Mouse (Mus musculus) myocyte (in vitro differentiated cells): ENCODE results near the gene Xpo4. TPM values are rescaled to one million over a fixed set of nuclear protein-coding genes. Genes with fewer than 3 reads are reported as not detected.
A peak's percentile ranks its signal among the peaks of the same experiment; 100 is the strongest.

Experiments used
- H3K27me3 ChIP-seq: one replicate; pipeline ENCODE4 v1.6.1; 2011; ENCODE audit not compliant: control insufficient read depth, insufficient read depth, insufficient read length
- H3K36me3 ChIP-seq: one replicate; pipeline ENCODE4 v1.6.1; 2011; ENCODE audit not compliant: control insufficient read depth, insufficient read depth
- H3K4me2 ChIP-seq: one replicate; pipeline ENCODE4 v1.6.1; 2011; ENCODE audit warnings: low read depth, control low read depth
- H3K4me3 ChIP-seq: one replicate; pipeline ENCODE4 v1.5.1; 2011; ENCODE audit warnings: mild to moderate bottlenecking, control low read depth, moderate library complexity
- H3K79me2 ChIP-seq: one replicate; pipeline ENCODE4 v1.6.1; 2011; ENCODE audit not compliant: control insufficient read depth, insufficient read depth
- H3ac ChIP-seq: one replicate; pipeline ENCODE4 v1.6.1; 2011; ENCODE audit not compliant: control insufficient read depth, insufficient read length
- CEBPB ChIP-seq: IDR thresholded peaks from 2 replicates; pipeline ENCODE4 v1.6.1; 2011; ENCODE audit warnings: mild to moderate bottlenecking, moderate library complexity; ENCODE audit not compliant: poor library complexity, insufficient read depth, severe bottlenecking
- E2F4 ChIP-seq: IDR thresholded peaks from one replicate; pipeline ENCODE4 v1.6.1; 2011; ENCODE audit warnings: mild to moderate bottlenecking, control low read depth, moderate library complexity; ENCODE audit not compliant: insufficient read depth
- MAX ChIP-seq: IDR thresholded peaks from one replicate; pipeline ENCODE4 v1.6.1; 2011; ENCODE audit warnings: low read depth, mild to moderate bottlenecking, control low read depth
- MYOD1 ChIP-seq, 3 experiments: IDR thresholded peaks; one replicate each; pipeline ENCODE4 v1.6.1; 2011; ENCODE audit warnings: control low read depth in 2 of 3, low read depth in 2 of 3, mild to moderate bottlenecking in 2 of 3, moderate library complexity in 1 of 3; ENCODE audit not compliant: insufficient read length in 2 of 3, control insufficient read depth in 1 of 3
- MYOG ChIP-seq, 3 experiments: IDR thresholded peaks; one replicate each; pipeline ENCODE4 v1.6.1; 2011; ENCODE audit warnings: control low read depth in 2 of 3, low read depth in 2 of 3, mild to moderate bottlenecking in 2 of 3; ENCODE audit not compliant: insufficient read length in 2 of 3, control insufficient read depth in 1 of 3, insufficient read depth in 1 of 3
- POLR2A ChIP-seq: IDR thresholded peaks from one replicate; pipeline ENCODE4 v1.6.1; 2011; ENCODE audit warnings: low read depth, mild to moderate bottlenecking, control low read depth, moderate library complexity; ENCODE audit not compliant: insufficient read length
- POLR2AphosphoS2 ChIP-seq: IDR thresholded peaks from one replicate; pipeline ENCODE4 v1.6.1; 2011; ENCODE audit warnings: low read depth, control low read depth; ENCODE audit not compliant: insufficient read length
- REST ChIP-seq: IDR thresholded peaks from one replicate; pipeline ENCODE4 v1.6.1; 2011; ENCODE audit warnings: mild to moderate bottlenecking, control low read depth, moderate library complexity; ENCODE audit not compliant: insufficient read depth, insufficient read length
- SRF ChIP-seq: IDR thresholded peaks from one replicate; pipeline ENCODE4 v1.6.1; 2011; ENCODE audit warnings: low read depth; ENCODE audit not compliant: control insufficient read depth, insufficient read length
- TCF12 ChIP-seq: IDR thresholded peaks from one replicate; pipeline ENCODE4 v1.6.1; 2011; ENCODE audit warnings: mild to moderate bottlenecking, control low read depth; ENCODE audit not compliant: poor library complexity, insufficient read depth, severe bottlenecking
- TCF3 ChIP-seq: IDR thresholded peaks from one replicate; pipeline ENCODE4 v1.6.1; 2011; ENCODE audit warnings: low read depth, control low read depth; ENCODE audit not compliant: insufficient read length
- USF1 ChIP-seq: IDR thresholded peaks from one replicate; pipeline ENCODE4 v1.6.1; 2011; ENCODE audit warnings: low read depth, mild to moderate bottlenecking, control low read depth, moderate library complexity
- polyA plus RNA-seq: library from polyadenylated mRNA; unstranded; fragments of >200 nt; fragmentation: generic; extraction: Trizol; gene quantifications from one replicate; pipeline ENCODE4 v1.2.1, GENCODE M21; 2012; ENCODE audit warnings: missing spikeins

The Xpo4 gene
- polyA plus RNA-seq, 1 experiment: 3.0 TPM

GRCm38 (mm10) chr14:57616339-57616965 lies 48.8 kb downstream of the Xpo4 start:
- Histone ChIP-seq H3ac (no peak overlapping the region), H3K36me3 (peaks cover 12% of the 10 kb centered on the region), H3K27me3 (no peaks in the 10 kb centered on the region), H3K4me3 (no peak overlapping the region), H3K4me2 (peak overlapping the region; percentile 51), H3K79me2 (no peaks in the 10 kb centered on the region)
- TF ChIP-seq REST: no peak
- no peak for TF ChIP-seq POLR2AphosphoS2
- TF ChIP-seq TCF3: peak; percentile 58
- no peak for TF ChIP-seq SRF
- TF ChIP-seq MYOG (IDR thresholded peaks at IDR 0.05; ENCODE audit: control insufficient read depth in 1 of 3, insufficient read depth in 1 of 3, insufficient read length in 2 of 3, low read depth in 2 of 3): peak in 2 of 3 experiments; percentile 50 to 80
- TF ChIP-seq TCF12: peak; percentile 87
- TF ChIP-seq MYOD1 (IDR thresholded peaks at IDR 0.05; ENCODE audit: control insufficient read depth in 1 of 3, insufficient read length in 2 of 3, low read depth in 2 of 3): peak; percentile 37 to 88 (median 85)
- TF ChIP-seq USF1: no peak

DNA sequence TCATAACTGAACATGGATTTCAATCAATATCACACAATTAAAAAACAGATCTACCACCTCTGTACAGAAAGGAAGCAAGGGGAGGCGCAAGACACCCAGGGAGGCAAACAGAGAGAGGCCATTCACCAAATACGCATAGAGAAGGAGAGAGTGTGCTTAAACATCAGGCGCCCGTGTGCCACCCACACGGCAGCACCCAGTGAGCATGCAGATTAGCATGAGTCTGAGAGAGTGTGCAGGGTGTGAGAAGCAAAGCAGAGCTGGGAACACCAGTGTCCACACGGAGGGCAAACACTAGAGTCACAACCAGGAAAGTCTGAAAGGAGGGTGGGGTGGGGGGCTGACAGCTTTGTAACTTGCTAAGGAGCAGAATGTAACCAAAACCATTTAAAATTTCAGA lies 49.4 kb downstream of the Xpo4 start:
- TF ChIP-seq TCF12 (no peak), TCF3 (no peak), POLR2A (no peak)
- Histone ChIP-seq H3K4me2 (peak overlapping the region; percentile 4), H3K36me3 (peaks cover 12% of the 10 kb centered on the region), H3K27me3 (no peaks in the 10 kb centered on the region), H3ac (no peak overlapping the region), H3K4me3 (no peak overlapping the region), H3K79me2 (no peaks in the 10 kb centered on the region)

- H3K27me3 ChIP-seq: no peaks in the 10 kb centered on the region
These were observed 54.2 kb downstream of the Xpo4 start for GRCm38 (mm10) chr14:57611034-57611433.

DNA sequence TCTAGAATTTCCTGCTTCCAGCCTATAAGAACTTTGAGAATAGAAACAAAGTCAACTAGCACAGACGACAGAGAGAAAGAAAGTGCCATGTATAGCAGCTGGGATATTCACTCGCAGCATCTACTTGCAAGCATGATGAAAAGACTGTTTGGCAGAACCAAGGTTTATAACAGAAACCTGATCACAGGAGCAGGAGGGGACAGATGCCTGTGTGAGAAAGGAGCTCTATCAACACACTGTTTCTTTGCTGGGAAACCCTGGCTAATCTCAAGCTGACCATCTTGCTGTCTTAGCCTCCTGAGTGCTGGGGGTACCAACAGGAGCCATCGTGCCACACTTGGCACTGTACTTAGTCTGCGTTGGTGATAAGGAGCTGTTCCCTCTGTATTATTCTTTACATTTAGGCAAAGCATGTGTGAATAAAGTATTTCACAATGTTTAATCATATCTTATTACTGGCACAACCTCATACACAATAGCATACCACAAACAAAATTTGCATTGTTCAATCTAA lies 55.4 kb downstream of the Xpo4 start:
- Histone ChIP-seq H3ac (no peak overlapping the region), H3K27me3 (no peaks in the 10 kb centered on the region), H3K79me2 (peaks cover 13% of the 10 kb centered on the region), H3K4me3 (no peak overlapping the region), H3K36me3 (no peaks in the 10 kb centered on the region), H3K4me2 (no peak overlapping the region)
- TF ChIP-seq TCF3 (no peak), MYOG (IDR thresholded peaks at IDR 0.05; ENCODE audit: control insufficient read depth in 1 of 3, insufficient read depth in 1 of 3, insufficient read length in 2 of 3, low read depth in 2 of 3) (no peak), TCF12 (no peak), POLR2AphosphoS2 (no peak), USF1 (no peak), REST (no peak), E2F4 (no peak), MAX (no peak), MYOD1 (IDR thresholded peaks at IDR 0.05; ENCODE audit: control insufficient read depth in 1 of 3, insufficient read length in 2 of 3, low read depth in 2 of 3) (no peak), CEBPB (no peak), POLR2A (no peak), SRF (no peak)

More at GRCm38 (mm10) chr14:57611034-57611433, 54.2 kb downstream of the Xpo4 start:
- peaks cover 13% of the 10 kb centered on the region for H3K79me2 ChIP-seq
- H3K4me2 ChIP-seq: no peak overlapping the region
- no peaks in the 10 kb centered on the region for H3K36me3 ChIP-seq
- H3ac ChIP-seq: no peak overlapping the region
- TF ChIP-seq TCF12: no peak
- no peak for TF ChIP-seq USF1
- TF ChIP-seq E2F4: no peak
- TF ChIP-seq MYOG (IDR thresholded peaks at IDR 0.05; ENCODE audit: control insufficient read depth in 1 of 3, insufficient read depth in 1 of 3, insufficient read length in 2 of 3, low read depth in 2 of 3): no peak
- TF ChIP-seq REST: no peak
- H3K4me3 ChIP-seq: no peak overlapping the region

DNA sequence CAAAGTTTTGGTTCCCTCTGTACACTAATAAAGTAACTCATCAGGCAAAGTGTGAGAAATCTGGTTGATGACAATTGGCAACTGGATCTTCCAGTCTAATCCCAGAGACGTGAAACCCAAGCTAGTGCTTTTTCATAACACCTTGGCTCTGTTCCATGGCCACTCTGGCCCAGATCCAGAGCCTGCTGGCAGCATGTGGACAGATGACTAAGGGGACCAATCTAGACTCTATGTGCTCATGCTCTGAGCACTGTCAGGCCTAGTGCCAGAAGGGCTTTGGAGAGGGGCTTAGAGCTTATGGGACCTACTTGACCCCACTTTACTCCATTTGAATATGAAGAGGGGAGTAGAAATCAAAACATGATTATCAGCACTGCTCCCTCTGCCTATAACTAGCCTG lies 57.7 kb downstream of the Xpo4 start:
- Histone ChIP-seq H3K27me3 (no peaks in the 10 kb centered on the region), H3K4me3 (no peak overlapping the region), H3K4me2 (peak overlapping the region; percentile 31), H3ac (no peak overlapping the region), H3K79me2 (peaks cover 13% of the 10 kb centered on the region), H3K36me3 (peaks cover 11% of the 10 kb centered on the region)
- no peak for TF ChIP-seq TCF12
- TF ChIP-seq TCF3: no peak
- no peak for TF ChIP-seq MYOG (IDR thresholded peaks at IDR 0.05; ENCODE audit: control insufficient read depth in 1 of 3, insufficient read depth in 1 of 3, insufficient read length in 2 of 3, low read depth in 2 of 3)
- 0 out of 2 replicates have a peak, but pooled peaks have one; percentile 18 for TF ChIP-seq CEBPB
- TF ChIP-seq MYOD1 (IDR thresholded peaks at IDR 0.05; ENCODE audit: control insufficient read depth in 1 of 3, insufficient read length in 2 of 3, low read depth in 2 of 3): no peak
- no peak for TF ChIP-seq E2F4
- no peak for TF ChIP-seq POLR2AphosphoS2
